Mouse (Mus musculus) layer of hippocampus, adult 9-10 months (tissue): ENCODE data around the gene Aatf.
A peak's percentile ranks its signal among the peaks of the same experiment; 100 is the strongest.

Experiments
- DNase-seq: peaks from one replicate; pipeline ENCODE4 v3.0.0; 2022; ENCODE audit warnings: low spot score

Aatf gene

DNA sequence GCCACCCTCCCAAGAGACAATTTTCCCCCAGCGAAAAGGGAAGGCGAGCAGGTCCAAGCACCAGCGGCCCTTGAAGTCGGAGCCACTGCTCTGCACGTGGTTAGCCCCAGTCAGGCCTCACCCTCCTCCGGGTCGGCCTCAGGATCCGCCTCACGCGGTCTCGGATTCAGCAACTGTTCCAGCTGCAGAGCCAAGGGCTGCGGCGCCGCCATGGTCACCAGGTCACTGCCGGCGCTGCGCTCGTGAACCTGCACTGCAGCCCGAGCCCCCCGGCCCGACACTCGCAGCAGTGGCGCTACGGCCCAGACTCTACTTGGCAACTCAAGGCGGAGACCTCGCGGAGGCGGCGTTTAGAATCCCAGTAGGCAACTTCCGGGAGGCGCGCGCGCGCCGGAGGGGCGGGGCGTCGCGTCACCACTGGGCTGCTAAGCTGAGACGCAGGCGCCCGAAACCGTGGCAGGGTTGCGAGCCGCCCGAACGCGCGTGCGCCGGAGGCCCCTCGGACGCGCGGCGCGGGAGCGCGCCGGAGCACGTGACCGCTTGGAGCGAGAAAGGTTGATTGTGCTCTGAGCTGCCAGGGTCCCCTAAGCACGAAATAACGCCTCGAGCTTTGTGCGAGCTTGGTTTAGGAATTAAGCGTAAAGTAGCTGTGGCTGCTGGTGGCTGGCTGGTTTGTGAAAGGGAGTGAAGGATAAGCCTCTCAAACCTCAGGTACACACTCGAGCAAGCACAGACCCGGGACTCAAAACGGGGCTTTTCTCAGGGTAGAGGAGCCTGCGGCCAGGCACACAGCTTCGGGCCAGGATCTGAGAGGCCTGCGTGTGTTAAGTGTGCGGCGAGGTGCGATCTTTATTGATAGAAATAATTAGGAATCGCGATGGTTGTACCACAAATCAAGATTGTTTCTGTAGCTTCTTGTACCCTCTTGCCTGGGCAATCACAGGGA is at the start of gene Aatf:
TSS of gene Aatf (minus strand) at position 352 of the 946 bp plus-strand sequence.
- DNase-seq: peak; percentile 80

DNA sequence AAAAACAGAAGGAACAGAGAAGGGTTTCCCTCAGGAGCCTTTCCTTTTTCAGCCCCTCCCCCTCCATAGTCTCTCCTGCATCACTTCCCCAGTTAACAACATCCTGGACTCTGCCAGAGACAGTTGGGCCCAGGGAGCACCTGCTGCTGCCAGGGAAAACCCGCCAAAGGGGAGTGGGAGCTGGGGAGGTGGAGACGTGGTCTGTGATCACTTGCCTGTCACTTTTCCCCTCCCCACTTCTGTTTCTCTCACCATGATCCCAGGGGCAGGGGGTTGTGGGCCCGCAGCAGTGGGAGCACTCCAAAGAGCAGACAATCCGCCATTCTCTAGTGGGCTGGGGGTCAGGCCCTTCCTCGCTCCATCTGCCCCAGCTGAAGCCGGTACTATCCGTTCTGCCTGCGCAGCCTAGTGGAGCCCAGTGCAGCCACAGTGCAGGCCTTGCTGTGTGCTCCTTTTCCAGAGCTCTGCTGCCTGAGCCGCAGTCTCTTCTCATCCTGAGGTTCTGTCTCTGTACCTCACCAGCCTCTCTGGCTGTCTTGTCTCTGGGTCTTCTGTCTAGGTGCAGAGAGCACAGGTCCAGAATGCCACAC is 49.5 kb upstream of the Aatf start:
- no peak for DNase-seq

DNA sequence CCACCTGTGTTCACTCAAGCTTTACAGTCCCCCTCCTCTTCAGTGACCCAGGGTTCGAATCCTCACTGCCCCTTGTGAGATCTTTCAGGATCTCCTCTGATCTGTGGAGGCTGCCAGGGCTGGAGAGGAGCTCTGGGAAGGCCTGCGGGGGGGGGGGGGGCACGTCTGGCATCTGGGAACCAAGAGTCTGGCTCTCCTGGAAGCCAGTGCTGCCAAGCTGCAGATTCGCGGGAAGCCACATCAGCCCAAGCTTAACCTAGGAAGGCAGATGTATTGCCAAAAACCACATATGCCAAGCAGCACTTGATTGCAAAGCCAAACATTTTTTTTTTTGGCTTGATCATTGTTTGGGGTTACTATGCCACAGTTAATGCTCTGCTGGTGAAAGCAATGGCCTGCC is 48.2 kb upstream of the Aatf start:
- DNase-seq: no peak

DNA sequence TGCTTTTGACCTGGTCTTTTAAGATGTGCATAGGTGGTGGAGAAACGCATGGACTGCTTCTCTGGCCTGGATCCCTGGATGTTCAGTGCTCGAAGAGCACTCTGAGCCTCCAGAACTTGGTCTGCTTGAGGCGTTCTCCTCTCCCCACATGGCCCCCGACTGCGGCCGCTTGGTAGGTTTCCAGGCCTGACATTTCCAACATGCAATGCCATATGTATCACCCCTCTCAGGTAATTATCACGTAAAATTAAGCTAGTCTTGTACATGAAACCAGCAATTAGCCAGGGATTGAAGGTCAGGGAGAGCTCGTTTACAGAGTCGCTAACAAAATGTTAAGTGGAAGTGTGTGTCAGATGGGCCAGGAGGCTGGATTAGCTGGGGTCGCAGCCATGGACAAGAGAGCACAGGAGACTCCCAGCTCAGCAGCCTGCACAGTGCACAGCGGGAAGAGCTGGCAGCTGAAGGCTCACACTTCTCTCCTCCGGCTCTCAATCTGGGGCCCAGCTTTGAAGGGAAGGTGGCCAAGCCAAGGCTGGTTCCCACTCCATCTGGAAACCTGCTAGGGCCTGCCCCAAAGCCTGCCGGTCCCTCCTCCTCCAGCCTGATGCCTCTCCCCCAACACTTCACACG is 40.6 kb upstream of the Aatf start:
- no peak for DNase-seq

DNA sequence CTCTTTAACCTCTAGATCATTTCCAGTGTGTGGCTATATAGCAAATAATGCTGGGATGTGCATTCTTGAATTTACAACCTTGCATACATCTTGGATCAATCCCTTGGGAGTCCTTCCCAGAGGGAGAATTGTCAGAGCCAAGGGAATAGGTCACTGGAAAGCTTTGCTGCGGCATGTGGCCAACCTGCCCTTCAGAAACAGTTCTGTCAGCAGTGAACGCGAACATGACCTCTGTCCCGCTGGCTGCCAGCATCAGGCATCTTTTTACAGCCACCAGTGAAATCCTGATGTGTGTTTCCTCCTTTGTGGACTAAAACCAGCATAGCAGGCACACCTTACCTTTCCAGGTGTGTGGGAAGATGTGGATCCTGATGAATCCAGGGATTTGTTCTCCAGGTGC is 38.0 kb upstream of the Aatf start:
- no peak for DNase-seq

DNA sequence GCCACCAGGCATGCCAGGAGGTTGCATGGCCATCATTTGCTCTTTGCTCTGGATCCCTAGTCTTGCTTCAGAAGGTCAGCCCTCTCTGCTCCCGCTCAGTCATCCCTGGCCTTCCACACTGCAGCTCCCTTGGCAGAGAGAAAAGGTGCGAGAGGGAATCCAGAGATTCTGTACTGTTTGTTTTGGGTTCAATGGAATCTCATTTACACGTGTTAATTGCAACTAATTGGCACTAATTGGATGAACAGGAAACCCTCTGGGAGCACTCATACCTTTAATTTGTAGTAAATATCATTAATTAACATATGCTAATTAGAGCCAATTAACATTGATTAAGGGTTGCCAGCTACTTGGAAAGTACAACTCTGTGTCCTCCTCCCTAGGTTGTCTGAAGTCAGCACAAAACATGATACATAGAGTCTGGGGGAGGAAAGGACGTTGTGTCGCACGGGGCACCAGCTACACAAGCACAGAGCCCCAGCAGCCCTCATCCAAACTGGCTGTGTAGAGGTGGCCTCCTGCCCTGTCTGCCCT is 36.0 kb upstream of the Aatf start:
- no peak for DNase-seq

DNA sequence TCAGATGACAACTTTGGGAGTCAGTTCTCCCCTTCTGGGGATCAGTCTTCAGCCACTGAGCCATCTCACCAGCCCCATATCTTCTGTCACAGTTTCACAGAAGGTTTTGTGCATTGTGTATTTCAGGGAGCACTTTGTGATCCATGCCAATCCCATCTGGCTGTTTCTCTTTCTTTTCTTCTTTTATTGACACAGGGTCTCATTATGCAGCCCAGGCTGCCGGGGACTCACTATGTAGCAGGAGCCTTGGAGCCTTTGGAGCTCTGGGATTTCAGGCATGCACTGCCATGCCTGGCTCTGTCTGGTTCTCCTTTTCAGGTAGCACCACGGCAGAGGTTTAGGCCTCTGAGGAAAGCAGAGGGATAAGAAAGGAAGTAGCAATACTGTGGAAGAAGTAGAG is 35.0 kb upstream of the Aatf start:
- DNase-seq: no peak

DNA sequence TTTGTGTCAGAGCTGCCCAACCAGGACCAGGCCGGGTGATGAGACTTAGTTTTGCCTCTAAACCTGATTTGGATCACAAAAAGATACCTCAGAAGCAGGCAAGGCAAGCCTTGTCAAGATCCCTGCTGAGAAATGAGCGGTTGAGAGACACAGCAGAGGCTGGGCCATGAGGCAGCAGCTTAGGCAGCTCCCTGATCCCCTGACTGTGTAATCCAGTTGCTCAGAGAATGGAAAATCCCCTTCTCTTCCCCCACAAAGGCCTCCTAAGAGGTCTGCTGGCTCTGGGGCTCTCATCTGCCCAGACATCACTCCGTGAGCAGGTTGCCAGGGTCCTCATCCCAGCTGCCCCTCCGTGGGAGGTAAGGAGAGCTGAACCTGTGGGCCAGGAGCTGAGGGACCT is 26.7 kb upstream of the Aatf start:
- no peak for DNase-seq

DNA sequence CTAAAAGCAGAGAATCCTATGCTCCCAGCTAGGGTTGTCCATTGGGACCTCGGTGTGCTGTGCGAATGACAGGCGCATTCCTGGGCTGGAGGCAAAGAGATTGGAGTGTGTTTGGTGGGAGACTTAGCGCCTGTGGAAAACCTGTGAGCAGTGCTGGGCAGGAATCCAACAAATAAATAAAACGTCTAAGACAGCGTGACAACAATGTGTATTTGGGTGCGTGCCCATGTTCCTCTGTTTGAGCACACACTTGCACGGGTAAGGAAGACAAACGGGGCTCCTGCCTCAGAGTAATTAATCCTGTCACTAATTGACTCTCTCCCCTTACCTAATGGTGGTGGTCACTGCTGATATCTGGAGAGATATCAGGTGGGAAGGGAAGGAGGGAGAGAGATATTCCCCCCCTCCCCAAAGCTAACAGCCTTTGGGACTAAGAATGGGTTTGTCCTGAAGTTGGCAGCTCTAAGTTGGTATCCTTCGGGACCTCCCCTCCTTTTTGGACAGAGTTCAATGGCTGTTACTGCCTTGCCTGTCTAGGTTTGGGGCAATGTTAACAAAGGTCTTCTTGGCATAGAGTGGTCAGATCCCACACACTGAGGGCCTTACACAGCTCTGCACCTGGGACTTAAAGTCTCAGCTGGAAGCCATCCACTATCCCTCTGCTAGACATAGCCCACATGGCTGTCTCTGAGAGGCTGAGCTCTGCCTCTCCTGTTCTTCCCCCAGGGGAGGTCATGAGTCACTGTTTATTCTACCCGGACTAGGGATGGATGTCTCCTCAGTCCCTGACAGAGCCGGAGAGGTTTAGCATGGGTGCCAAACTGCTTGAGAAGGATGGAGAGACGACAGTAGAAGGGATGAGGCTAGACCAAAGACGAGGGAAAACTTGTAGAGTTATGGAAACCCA is 16.7 kb upstream of the Aatf start:
- DNase-seq: no peak

DNA sequence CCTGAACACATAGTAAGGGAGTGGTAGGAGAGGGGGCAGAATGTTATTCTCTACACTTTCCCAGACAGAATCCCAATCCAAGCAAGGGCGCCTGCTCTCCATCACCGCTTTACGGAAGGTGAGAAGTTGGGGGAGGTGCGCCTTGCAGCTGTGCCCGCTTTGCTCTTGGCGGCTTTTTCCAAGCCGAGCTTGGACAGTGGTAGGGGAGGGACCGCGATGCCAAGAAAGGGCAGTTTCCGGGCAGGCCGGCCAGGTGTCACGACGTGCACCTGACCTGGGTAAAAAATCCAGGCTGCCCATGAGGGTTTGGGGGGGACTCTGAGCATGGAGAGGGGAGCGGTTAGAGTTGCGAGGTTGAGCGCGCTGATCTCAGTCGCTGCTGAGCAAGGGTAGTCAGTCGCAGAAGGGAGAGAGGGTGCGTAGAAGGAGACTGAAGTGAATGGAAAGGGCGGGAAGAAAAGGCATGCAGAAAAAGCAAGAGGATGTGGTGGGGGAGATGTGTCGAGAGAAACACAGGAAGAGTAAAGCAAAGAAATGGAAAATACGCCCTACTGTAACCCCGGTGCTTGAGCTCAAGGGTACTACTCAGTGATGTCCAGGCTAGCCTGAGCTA is 15.9 kb upstream of the Aatf start:
- DNase-seq: no peak

DNA sequence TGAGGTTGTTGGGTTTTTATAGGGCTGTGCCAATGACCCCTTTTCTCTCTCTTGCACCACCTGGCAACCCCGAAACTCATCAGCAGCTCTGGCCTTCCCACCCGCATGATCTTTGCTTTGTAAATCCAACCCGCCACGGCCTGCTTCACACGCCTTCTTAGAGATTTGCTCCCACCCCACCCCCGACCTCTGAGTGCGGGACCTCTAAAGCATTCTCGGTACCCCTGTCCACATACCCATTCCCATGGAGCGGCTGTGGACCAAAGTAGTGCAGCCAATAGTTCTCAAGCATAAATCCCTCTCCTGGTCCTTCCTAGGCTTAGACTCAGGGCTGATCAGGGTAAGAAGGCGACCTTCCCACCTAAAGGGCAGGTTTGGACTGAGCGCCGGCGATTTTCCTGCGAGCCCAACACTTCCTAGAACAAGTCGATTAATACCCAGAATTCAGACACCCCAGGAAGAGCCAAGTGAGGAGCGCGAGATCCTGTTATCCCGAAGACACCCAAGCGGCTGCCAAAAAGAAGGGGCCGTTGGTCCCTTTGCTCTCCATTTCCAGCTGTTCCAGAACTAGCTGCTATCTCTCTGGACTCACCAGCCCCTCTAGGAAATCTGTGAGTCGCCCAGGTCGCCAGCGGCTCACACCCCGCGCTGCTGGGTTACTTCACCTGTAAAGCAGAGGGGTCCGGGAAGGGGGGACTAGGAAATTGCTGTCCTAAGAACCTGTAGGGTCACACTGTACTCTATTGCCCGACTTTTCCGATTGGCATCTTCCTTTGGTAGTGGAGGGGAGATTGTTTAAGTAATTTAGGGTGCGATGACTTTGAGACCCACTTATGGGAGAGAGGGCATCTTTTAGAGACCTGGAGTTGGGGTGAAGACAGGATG is 13.9 kb upstream of the Aatf start:
- DNase-seq: no peak

DNA sequence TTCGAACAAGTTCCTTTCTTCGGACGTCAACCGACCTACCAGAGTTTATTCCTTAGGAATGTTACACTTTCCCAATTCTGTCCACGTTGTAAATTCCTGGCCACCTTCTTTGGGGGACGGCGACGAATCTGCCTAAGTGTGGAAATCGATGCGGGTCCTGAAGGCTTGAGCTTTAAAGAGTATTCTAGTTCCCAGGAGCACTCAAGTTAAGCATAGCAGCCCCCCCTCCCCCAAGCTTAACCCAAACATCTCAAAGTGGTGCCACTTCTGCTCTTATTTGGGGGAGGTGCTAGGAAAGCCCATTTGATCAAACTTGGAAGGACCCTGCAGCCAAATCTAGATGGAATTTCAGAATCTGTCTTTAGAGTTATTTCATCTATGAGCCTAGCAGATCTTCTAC is 13.1 kb upstream of the Aatf start:
- no peak for DNase-seq

DNA sequence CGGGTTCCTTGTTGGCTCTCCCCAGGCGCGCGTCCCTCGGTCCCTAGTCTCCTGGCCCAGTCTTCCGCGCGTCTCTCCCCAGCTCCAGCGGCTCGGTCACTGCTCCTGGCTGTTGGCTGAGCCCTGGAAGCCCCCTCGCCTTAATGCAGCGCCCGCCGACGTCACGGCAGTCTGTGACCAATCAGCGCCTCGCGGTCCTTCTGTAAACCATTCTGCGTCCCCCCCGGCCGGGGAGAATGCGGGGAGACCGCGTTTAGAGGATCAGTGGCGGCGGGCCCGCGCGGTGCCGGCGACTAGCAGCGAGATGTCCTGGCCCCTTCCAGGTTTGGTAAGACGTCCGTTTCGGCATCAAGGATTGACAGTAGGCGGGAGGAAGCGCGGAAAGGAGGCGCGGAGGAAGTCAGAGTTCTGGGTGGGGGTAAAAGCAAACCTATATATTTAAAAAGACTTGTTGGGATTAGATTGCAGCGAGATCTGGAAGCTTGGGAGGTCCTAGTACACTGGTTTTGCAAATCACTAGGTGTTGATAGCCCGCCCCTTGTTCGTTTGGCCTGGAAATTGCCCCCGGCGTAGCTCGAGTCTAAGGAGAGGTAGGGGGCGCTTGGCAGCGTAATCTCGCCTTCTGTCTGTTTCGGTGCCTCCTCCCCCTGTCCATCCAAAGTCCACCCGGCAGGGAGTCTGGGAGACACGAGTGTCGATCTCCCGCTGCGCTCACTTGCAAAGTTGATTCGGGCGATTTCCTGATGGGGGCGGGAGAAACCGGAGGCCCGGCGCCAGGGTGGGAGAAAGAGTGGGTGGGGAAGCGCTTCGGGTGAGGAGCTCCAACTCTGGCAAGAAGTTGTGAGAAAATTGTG is 12.3 kb upstream of the Aatf start, which contains the start of gene Lhx1:
TSS of gene Lhx1 (minus strand) at position 115 of the 854 bp plus-strand sequence.
- DNase-seq: no peak

DNA sequence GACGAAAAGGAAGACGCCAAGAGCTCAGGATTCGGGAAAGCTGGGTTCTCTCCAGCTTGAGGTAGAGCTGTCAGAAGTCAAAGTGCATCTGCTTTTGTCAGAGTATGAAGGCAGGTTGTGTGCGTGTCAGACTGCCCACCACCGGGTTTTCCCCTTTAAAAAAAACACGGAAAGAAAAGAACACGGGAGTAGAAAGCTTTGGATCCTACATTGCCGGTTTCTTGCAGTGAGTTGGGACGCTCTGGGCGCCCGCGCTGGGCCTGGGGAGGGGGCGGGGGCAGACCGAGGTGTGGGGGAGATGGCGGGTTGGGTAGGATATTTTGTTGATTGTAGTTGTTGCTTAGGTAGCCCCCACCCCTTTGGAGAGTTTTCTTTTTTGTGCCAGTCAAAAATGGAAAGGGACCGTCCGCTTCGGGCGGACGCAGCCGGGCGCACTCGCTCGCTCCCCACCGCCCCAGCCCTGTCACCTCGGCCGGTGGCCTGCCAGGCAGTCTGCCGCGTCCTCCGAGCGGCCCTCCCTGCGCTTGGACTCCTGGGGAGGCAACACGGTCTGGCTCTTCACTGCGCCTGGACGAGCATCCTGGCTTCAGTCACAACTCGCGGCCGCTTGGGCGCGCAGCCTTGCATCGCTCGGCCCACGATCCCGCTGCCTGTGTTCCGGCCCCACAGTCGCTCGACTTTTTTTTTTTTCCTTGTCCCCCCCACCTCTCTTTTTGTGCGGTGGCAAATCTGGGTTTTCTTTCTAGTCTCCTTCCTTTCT is 11.4 kb upstream of the Aatf start:
- DNase-seq: no peak

DNA sequence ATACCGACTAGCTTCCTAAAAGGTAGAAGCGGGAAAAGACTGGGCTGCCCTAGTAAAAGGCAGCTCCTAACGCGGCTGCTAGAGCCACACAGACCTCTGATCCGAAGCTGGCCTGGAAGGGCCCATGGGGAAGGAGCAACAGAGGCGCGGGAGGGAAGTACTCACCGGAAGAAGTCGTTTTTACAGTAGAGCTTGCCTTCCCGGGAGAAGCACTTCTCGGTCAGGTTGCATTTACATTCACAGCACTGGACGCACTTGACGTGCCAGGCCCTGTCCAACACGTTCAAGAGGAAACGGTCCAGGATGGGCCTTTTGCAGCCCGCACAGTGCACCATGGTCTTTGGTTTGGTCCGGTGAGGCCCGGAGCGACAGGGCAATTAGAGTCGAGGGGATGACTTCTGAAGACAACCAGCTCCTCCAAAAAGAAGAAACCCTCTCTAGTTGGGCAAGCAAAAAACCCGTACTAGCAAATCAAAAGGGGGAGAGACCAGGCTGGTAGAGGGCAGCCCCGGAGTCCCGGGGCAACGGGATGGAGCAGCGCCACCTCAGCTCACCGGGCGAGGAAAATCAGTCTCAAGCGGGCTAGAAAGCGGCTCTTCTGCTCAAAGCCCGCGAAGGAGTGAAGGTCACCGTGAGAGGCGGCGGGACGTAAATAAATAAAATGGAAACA is 10.7 kb upstream of the Aatf start:
- no peak for DNase-seq

DNA sequence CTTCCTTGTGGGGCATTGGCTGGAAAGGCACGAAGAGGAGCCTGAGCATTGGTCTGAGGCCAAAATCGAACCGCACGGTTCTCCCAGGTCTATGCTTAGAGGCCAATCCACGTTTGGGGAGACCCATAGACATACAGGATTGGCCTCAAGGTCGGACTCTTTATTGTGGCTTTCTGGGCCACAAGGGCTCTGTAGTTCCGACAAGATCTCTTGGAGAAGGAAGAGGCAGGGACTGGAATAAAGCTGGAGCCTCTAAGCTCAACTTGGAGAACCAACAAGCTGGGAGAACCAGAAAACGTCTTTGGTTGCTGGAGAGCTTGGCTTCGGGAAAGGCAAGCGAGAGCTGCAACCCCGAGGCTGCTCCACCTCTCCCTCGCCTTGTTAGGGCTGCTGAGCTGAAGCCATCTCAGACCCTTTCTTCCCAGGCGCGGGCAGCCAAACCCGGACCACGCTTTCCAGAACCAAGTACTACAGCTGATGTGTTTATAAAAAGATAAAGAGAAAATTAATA is 10.1 kb upstream of the Aatf start:
- no peak for DNase-seq

DNA sequence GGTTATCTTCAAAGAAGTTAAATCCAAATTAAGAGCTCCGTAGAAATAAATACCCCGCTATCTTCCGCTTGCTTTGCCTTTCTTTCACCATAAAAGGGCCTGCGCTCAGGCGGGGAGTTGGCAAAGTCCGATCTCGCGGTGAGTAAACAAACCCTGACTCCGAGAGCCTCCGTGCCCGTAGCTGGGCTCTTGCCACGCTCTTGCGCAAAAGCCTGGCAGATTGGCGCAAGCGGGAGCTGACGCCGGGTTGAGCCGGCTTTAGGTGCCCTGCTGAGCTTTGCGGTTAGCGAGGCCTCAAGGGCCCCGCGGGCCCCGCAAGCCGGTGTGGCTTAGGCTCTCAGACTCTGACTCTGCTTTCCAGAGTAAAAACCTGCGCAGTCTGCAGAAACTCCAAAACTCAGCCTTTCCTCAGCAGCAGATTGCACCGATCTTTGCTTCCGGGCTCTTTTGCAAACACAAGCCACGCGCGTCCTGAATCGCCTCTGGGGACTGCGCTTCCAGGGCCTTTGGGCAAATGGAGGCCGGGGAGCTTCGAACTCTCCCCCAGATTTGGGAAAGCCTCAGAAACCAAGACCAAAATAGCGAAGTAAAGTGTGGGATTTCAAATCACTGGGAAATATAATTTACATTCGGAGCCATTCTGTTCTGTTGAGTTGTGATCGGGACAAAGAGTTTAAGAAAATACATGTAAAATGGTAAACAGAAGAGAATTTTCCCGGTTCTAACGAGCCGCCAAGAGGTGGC is 9.4 kb upstream of the Aatf start:
- no peak for DNase-seq
